Mouse (Mus musculus) midbrain, postnatal 0 days (tissue): ENCODE measurements around the gene Prr5. TPM values are rescaled to one million over a fixed set of nuclear protein-coding genes. Genes with fewer than 3 reads are reported as not detected.
"Not testable (repeated sequence)": the region's sequence is repeated elsewhere in the genome, so short reads cannot be mapped to it uniquely, and the experiment has no call there.

Source experiments
- ATAC-seq: fragments of 200-750 bp; cut with Nextera tagmentation; 2 replicates; pipeline ENCODE4 v1.8.0; 2017; ENCODE audit warnings: moderate number of reproducible peaks, mild to moderate bottlenecking, moderate TSS enrichment, moderate library complexity; ENCODE audit not compliant: low FRiP score
- DNase-seq: peaks from one replicate; pipeline ENCODE4 v3.0.0-alpha.2; 2015; ENCODE audit warnings: low spot score
- H3K27ac ChIP-seq: fragments of 300-500 bp; sonication (generic); 2 replicates; pipeline ENCODE4 v1.5.1; 2014; ENCODE audit warnings: low read depth, mild to moderate bottlenecking, low read length, mixed read lengths
- H3K27me3 ChIP-seq: fragments of 300-500 bp; sonication (generic); 2 replicates; pipeline ENCODE4 v1.6.1; 2014; ENCODE audit warnings: low read length, control low read depth, mixed read lengths; ENCODE audit not compliant: insufficient read depth
- H3K36me3 ChIP-seq: fragments of 300-500 bp; sonication (generic); 2 replicates; pipeline ENCODE4 v1.6.1; 2014; ENCODE audit warnings: low read length, control low read depth, mixed read lengths; ENCODE audit not compliant: insufficient read depth
- H3K4me1 ChIP-seq: fragments of 300-500 bp; sonication (generic); 2 replicates; pipeline ENCODE4 v1.6.1; 2014; ENCODE audit warnings: mild to moderate bottlenecking, control low read depth, antibody characterized with exemption, low read length, mixed read lengths; ENCODE audit not compliant: insufficient read depth
- H3K4me2 ChIP-seq: fragments of 300-500 bp; sonication (generic); 2 replicates; pipeline ENCODE4 v1.6.1; 2014; ENCODE audit warnings: low read depth, mild to moderate bottlenecking, low read length, mixed read lengths; ENCODE audit not compliant: poor library complexity, severe bottlenecking
- H3K4me3 ChIP-seq: fragments of 300-500 bp; sonication (generic); 2 replicates; pipeline ENCODE4 v1.5.1; 2014; ENCODE audit warnings: low read depth, mild to moderate bottlenecking, low read length, moderate library complexity
- H3K9ac ChIP-seq: fragments of 300-500 bp; sonication (generic); replicated peaks from 2 replicates; pipeline ENCODE4 v1.6.1; 2014; ENCODE audit warnings: mild to moderate bottlenecking, low read length, moderate library complexity, mixed read lengths; ENCODE audit not compliant: poor library complexity, severe bottlenecking
- H3K9me3 ChIP-seq: fragments of 300-500 bp; sonication (generic); 2 replicates; pipeline ENCODE4 v1.6.1; 2016; ENCODE audit warnings: low read length, control low read depth
- CTCF ChIP-seq: IDR thresholded peaks from 2 replicates; pipeline ENCODE4 v1.5.1; 2016; ENCODE audit warnings: antibody characterized with exemption, mild to moderate bottlenecking
- WGBS: fragments of 180-500 bp; shearing (Covaris S2); extraction: QIAGEN DNeasy Blood & Tissue Kit; methylation state at CpG from one replicate; pipeline ENCODE4 v1.1.7; 2014; 5-methylcytosine and 5-hydroxymethylcytosine counted together
- polyA plus RNA-seq: library from polyadenylated mRNA; unstranded; fragments of >200 nt; fragmentation: Nextera tagmentation; extraction: Ambion mirVana; gene quantifications from 2 replicates; pipeline ENCODE4 v1.2.1, GENCODE M21; 2015
- total RNA-seq: library from RNA; depleted of rRNA; stranded (reverse); fragments of >200 nt; gene quantifications from 2 replicates; pipeline ENCODE4 v1.2.3, GENCODE M21; 2014

Gene Prr5
- total and polyA plus RNA-seq, 2 experiments from 2014 or later, result 33.4 to 37.8 TPM

- DNase-seq (peak; percentile 47), ATAC-seq (no peak)
- H3K27ac ChIP-seq, result no peak overlapping the region
- H3K27me3 ChIP-seq, result no peaks in the 10 kb centered on the region
- H3K9ac ChIP-seq, result no peak overlapping the region
- no peaks in the 10 kb centered on the region for H3K9me3 ChIP-seq
- 64% methylated on average over 14 of the region's 14 CpGs for WGBS
- no peaks in the 10 kb centered on the region for H3K36me3 ChIP-seq
- no peak overlapping the region for H3K4me3 ChIP-seq
- no peak overlapping the region for H3K4me2 ChIP-seq
- no peaks in the 10 kb centered on the region for H3K4me1 ChIP-seq
- no peak for TF ChIP-seq CTCF
These were observed 43.4 kb downstream of the Prr5 start for GRCm38 (mm10) chr15:84712566-84713405.

GRCm38 (mm10) chr15:84714730-84715129 lies 45.3 kb downstream of the Prr5 start:
- Histone ChIP-seq H3K9ac (0 out of 2 replicates have a peak overlapping the region, but pooled peaks have one; percentile 29), H3K4me1 (no peaks in the 10 kb centered on the region), H3K27ac (peak overlapping the region; percentile 39), H3K9me3 (no peaks in the 10 kb centered on the region), H3K4me3 (peak overlapping the region; percentile 9; the same call in 1 of the 2 replicates), H3K4me2 (peak overlapping the region; percentile 43), H3K36me3 (no peaks in the 10 kb centered on the region), H3K27me3 (0 out of 2 replicates have a peak, but pooled peaks cover 3% of the 10 kb centered on the region)
- 1% methylated on average over 17 of the region's 17 CpGs for WGBS
- ATAC-seq (peak; percentile 38; the same call in 1 of the 2 replicates), DNase-seq (peak; percentile 71)
- peak; percentile 53 for TF ChIP-seq CTCF

- no peak for TF ChIP-seq CTCF
- ATAC-seq, result no peak
- WGBS, result 38% methylated on average over 11 of the region's 11 CpGs
These were observed 45.7 kb downstream of the Prr5 start for GRCm38 (mm10) chr15:84715132-84715531.

DNA sequence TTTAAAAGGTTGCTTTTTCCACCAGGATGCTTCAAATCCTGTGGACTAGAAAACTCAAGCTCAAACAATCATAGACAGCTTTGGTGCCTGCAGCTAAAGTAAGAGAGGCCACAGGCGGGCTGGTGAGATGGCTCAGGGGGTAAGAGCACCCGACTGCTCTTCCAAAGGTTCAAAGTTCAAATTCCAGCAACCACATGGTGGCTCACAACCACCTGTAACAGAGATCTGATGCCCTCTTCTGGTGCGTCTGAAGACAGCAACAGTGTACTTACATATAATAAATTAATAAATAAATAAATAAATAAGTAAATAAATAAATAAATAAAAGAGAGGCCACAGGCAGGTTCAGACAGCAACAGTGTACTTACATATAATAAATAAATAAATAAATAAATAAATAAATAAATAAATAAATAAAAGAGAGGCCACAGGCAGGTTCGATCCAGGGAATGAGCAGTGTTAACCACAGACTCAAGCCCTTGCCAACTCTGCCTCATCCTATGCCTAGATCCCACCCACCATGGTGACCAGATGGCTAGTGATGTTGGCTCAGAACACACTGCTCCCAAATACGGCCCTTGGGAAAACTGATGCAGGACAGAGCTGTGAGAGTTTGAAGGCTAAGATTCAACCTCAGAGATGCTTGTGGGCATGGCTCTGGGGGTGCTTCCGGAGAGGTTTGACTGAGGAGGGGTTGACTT lies 48.3 kb downstream of the Prr5 start:
- H3K4me3 ChIP-seq, H3K9ac ChIP-seq, H3K4me2 ChIP-seq, H3K9me3 ChIP-seq, H3K4me1 ChIP-seq, ATAC-seq, H3K36me3 ChIP-seq, H3K27ac ChIP-seq, DNase-seq: not testable (repeated sequence)
- WGBS, result 71% methylated on average over 6 of the region's 6 CpGs
- TF ChIP-seq CTCF, result peak; percentile 25; the same call in 1 of the 2 replicates
- peaks cover 12% of the 10 kb centered on the region for H3K27me3 ChIP-seq

More at GRCm38 (mm10) chr15:84715132-84715531, 45.7 kb downstream of the Prr5 start:
- DNase-seq, result no peak
- H3K4me3 ChIP-seq, result peak overlapping the region; percentile 9; the same call in 1 of the 2 replicates
- no peaks in the 10 kb centered on the region for H3K4me1 ChIP-seq
- H3K27ac ChIP-seq, result peak overlapping the region; percentile 39
- peak overlapping the region; percentile 43 for H3K4me2 ChIP-seq
- H3K27me3 ChIP-seq, result peaks cover 7% of the 10 kb centered on the region
- H3K9me3 ChIP-seq, result no peaks in the 10 kb centered on the region
- no peak overlapping the region for H3K9ac ChIP-seq
- no peaks in the 10 kb centered on the region for H3K36me3 ChIP-seq

DNA sequence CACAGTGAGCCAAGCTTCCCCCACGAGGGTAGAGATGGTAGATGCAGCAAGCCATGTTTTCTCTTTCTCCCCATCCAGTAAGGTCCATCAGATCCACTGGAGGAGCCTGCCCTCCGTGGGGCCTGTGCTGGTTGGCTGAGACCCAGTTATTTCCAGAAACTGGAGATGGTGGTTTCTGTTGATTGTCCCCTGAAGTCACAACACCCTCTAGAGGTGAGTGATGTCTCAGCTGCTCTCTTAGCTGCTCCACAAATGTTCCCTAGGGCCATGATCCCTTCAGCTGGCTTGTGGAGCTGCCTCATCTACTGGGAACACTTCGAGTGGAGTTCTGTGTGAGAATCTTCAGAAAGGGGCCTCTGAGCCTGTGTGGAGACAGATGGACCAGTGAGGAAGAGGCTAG lies 49.4 kb downstream of the Prr5 start:
- Histone ChIP-seq H3K9me3 (no peaks in the 10 kb centered on the region), H3K4me3 (no peak overlapping the region), H3K36me3 (no peaks in the 10 kb centered on the region), H3K9ac (no peak overlapping the region), H3K4me2 (no peak overlapping the region), H3K4me1 (no peaks in the 10 kb centered on the region), H3K27ac (no peak overlapping the region), H3K27me3 (peaks cover 12% of the 10 kb centered on the region)
- no peak for ATAC-seq
- TF ChIP-seq CTCF, result no peak
- WGBS, result 66% methylated on average over 3 of the region's 3 CpGs
- no peak for DNase-seq
